In genomic region chr16:32330876-32331670, GRCm38 (mm10) we compare ENCODE assay signal across 8 mouse cellular contexts. TPM values are rescaled to one million over a fixed set of nuclear protein-coding genes. Genes with fewer than 3 reads are reported as not detected.
DNase-seq lines count a peak whose midpoint lies in the region; ATAC-seq and TF ChIP-seq lines count a peak whose summit lies in the region.

No protein-coding gene starts in this region.

- no peak for TF ChIP-seq EP300 in CH12.LX (IDR thresholded peaks at IDR 0.05; ENCODE audit: low read length)
- no peak for TF ChIP-seq EP300 in liver, embryonic 14.5 days (IDR thresholded peaks at IDR 0.05; ENCODE audit: low read depth)

- H3K4me3 ChIP-seq in gastrocnemius, adult 2 months, result peak overlapping the region; percentile 98
- H3K4me3 ChIP-seq in CH12.LX (replicated peaks in 1 of 3; ENCODE audit: low read depth in 2 of 3, low read length in 2 of 3, poor library complexity in 1 of 3), result peak overlapping the region in 2 of 3 experiments; percentile 90 to 97
- peak overlapping the region; percentile 22 for H3K4me3 ChIP-seq in forebrain, embryonic 16.5 days (replicated peaks; ENCODE audit: low read length)
- H3K4me3 ChIP-seq in liver, embryonic 14.5 days (ENCODE audit: insufficient read depth in 1 of 2, low read depth in 2 of 2, low read length in 2 of 2), result peak overlapping the region; percentile 14 to 96

- no peaks in the 10 kb centered on the region for H3K27me3 ChIP-seq in CH12.LX (replicated peaks)
- no peaks in the 10 kb centered on the region for H3K27me3 ChIP-seq in forebrain, embryonic 16.5 days (replicated peaks; ENCODE audit: control insufficient read depth, insufficient read depth, low read length)
- no peaks in the 10 kb centered on the region for H3K27me3 ChIP-seq in liver, embryonic 14.5 days (ENCODE audit: control insufficient read depth, insufficient read depth, low read length)

- dilution Hi-C loops in CH12.LX (cut with MboI; ENCODE audit: extremely low pct_ligation_motif_present, extremely low pct_unique_long_range_greater_than_20kb, low sequenced_read_pairs), result no loop called here

- in situ Hi-C loops in CH12.LX (cut with MboI; ENCODE audit: low pct_ligation_motif_present, low pct_unique_long_range_greater_than_20kb, low sequenced_read_pairs), result no loop called here

- no peak for DNase-seq in gastrocnemius, adult 2 months
- no peak for DNase-seq in gastrocnemius, adult 8-10 months (ENCODE audit: low spot score in 2 of 2)
- DNase-seq in CH12.LX (ENCODE audit: extremely low read depth), result no peak
- DNase-seq in liver, embryonic 14.5 days (ENCODE audit: low read depth in 3 of 3, low spot score in 3 of 3), result peak in 1 of 3 experiments; percentile 5
- DNase-seq in right cerebral cortex, postnatal 25 days, result no peak
- DNase-seq in spleen, postnatal 10 days (ENCODE audit: low spot score in 2 of 2), result no peak
- no peak for DNase-seq in frontal cortex, postnatal 36 days (ENCODE audit: low spot score in 2 of 2)

- peak overlapping the region; percentile 76 for H3K4me2 ChIP-seq in CH12.LX (ENCODE audit: insufficient read depth, low read depth, poor library complexity, severe bottlenecking)
- H3K4me2 ChIP-seq in forebrain, embryonic 16.5 days (ENCODE audit: low read length), result peak overlapping the region; percentile 47
- peak overlapping the region; percentile 77 for H3K4me2 ChIP-seq in liver, embryonic 14.5 days (ENCODE audit: low read depth)

- H3K4me1 ChIP-seq in CH12.LX (ENCODE audit: control insufficient read depth in 1 of 2, insufficient read depth in 2 of 2), result peaks cover 7 to 32% of the 10 kb centered on the region in 2 experiments
- peaks cover 12% of the 10 kb centered on the region for H3K4me1 ChIP-seq in forebrain, embryonic 16.5 days (replicated peaks; ENCODE audit: control insufficient read depth, insufficient read depth, low read length)
- H3K4me1 ChIP-seq in liver, embryonic 14.5 days (replicated peaks; ENCODE audit: control insufficient read depth in 2 of 2, insufficient read depth in 2 of 2, low read length in 1 of 2), result peaks cover 0 to 7% of the 10 kb centered on the region in 2 experiments; a peak in 2 of 4 replicates

- peaks cover 0 to 14% of the 10 kb centered on the region in 2 experiments for H3K36me3 ChIP-seq in CH12.LX (replicated peaks in 1 of 2; ENCODE audit: control insufficient read depth in 1 of 2, insufficient read depth in 1 of 2, low read length in 1 of 2)
- H3K36me3 ChIP-seq in forebrain, embryonic 16.5 days (ENCODE audit: control insufficient read depth, insufficient read depth), result no peaks in the 10 kb centered on the region
- H3K36me3 ChIP-seq in liver, embryonic 14.5 days (replicated peaks; ENCODE audit: control insufficient read depth, insufficient read depth, low read depth), result no peaks in the 10 kb centered on the region

- no peak for ATAC-seq in forebrain, embryonic 16.5 days
- no peak for ATAC-seq in liver, embryonic 14.5 days (ENCODE audit: insufficient read depth)

- no peak for TF ChIP-seq CTCF in gastrocnemius, adult 2 months (IDR thresholded peaks at IDR 0.05)
- no peak for TF ChIP-seq CTCF in CH12.LX (conservative IDR thresholded peaks at IDR 0.05 in 1 of 2, IDR thresholded peaks at IDR 0.05 in 1 of 2; ENCODE audit: low read depth in 2 of 2, low read length in 2 of 2)
- no peak for TF ChIP-seq CTCF in liver, embryonic 14.5 days (IDR thresholded peaks at IDR 0.05; ENCODE audit: low read depth)

- 53% methylated on average over 9 of the region's 9 CpGs for WGBS in forebrain, embryonic 16.5 days
- WGBS in liver, embryonic 14.5 days (ENCODE audit: insufficient replicate concordance), result 44% methylated on average over 9 of the region's 9 CpGs

- TF ChIP-seq POLR2A in CH12.LX (IDR thresholded peaks at IDR 0.05; ENCODE audit: low read depth, low read length), result no peak

- peak overlapping the region; percentile 58; the same call in 1 of the 2 replicates for H3K9ac ChIP-seq in CH12.LX (ENCODE audit: insufficient read depth, low read depth)
- no peak overlapping the region for H3K9ac ChIP-seq in forebrain, embryonic 16.5 days (replicated peaks; ENCODE audit: low read depth, low read length)
- peak overlapping the region; percentile 61 for H3K9ac ChIP-seq in liver, embryonic 14.5 days (replicated peaks)

- H3K79me2 ChIP-seq in CH12.LX (replicated peaks; ENCODE audit: control insufficient read depth, extremely low read depth, insufficient read depth, poor library complexity, severe bottlenecking), result peaks cover 31% of the 10 kb centered on the region

- intact Hi-C loops in gastrocnemius, adult 2 months (cut with DNase I), result loop anchor here (5.0 kb wide), 1 partner anchor 101 kb away; the partner anchor contains the start of gene Pcyt1a

- no peak for TF ChIP-seq RAD21 in CH12.LX (IDR thresholded peaks at IDR 0.05; ENCODE audit: low read depth, low read length)

- no peaks in the 10 kb centered on the region for H3K9me3 ChIP-seq in CH12.LX (replicated peaks; ENCODE audit: low read length)
- H3K9me3 ChIP-seq in forebrain, embryonic 16.5 days (ENCODE audit: control insufficient read depth, low read length), result no peaks in the 10 kb centered on the region
- H3K9me3 ChIP-seq in liver, embryonic 14.5 days (ENCODE audit: control insufficient read depth, low read length), result no peaks in the 10 kb centered on the region

- H3K27ac ChIP-seq in gastrocnemius, adult 2 months, result peak overlapping the region; percentile 97
- no peak overlapping the region for H3K27ac ChIP-seq in CH12.LX (ENCODE audit: insufficient read depth, low read depth)
- H3K27ac ChIP-seq in forebrain, embryonic 16.5 days (ENCODE audit: low read length), result no peak overlapping the region
- H3K27ac ChIP-seq in liver, embryonic 14.5 days, result peak overlapping the region; percentile 82

TF ChIP-seq in CH12.LX, 34 proteins besides CTCF, POLR2A, EP300 and RAD21:
- TF ChIP-seq SIN3A (IDR thresholded peaks at IDR 0.05; ENCODE audit: low read length) (peak; percentile 63; the same call in 1 of the 2 replicates), MAZ (IDR thresholded peaks at IDR 0.05; ENCODE audit: low read depth, low read length) (no peak), ELF1 (IDR thresholded peaks at IDR 0.05; ENCODE audit: low read depth, low read length) (no peak), E2F4 (IDR thresholded peaks at IDR 0.05; ENCODE audit: insufficient replicate concordance, low read depth, low read length) (no peak), TBP (conservative IDR thresholded peaks at IDR 0.05; ENCODE audit: low read depth, low read length) (no peak), ZMIZ1 (IDR thresholded peaks at IDR 0.05; ENCODE audit: low read depth, low read length) (0 out of 2 replicates have a peak, but pooled peaks have one; percentile 4)

RNA-seq across cellular contexts. Expression of gene Ubxn7, which starts 1.0 kb away (rescaled TPM):
- 10 to 100 TPM; 14.5 to 16.1 TPM for total RNA-seq in gastrocnemius, adult 2 months (2021)
- 10 to 100 TPM; 10.9 to 15.5 (median 13.3) TPM for total RNA-seq in gastrocnemius, adult 8-10 months (2022)
- total RNA-seq in CH12.LX (2012; rRNA removed) (18.5 and 26.8 TPM in 2 replicates), CH12.LX (2014; rRNA removed) (28.0 and 32.8 TPM in 2 replicates)
- polyA plus RNA-seq in CH12.LX (2012; ENCODE audit: insufficient read length, low read depth), result 25.7 and 32.5 TPM in 2 replicates
- 28.8 and 30.4 TPM in 2 replicates for polyA plus RNA-seq in forebrain, embryonic 16.5 days (2015; fragmentation: Nextera tagmentation; extraction: Ambion mirVana)
- 2.7 and 5.1 TPM in 2 replicates for polyA plus RNA-seq in liver, embryonic 14.5 days (2012; rRNA removed)
- 5.4 and 7.6 TPM in 2 replicates for polyA plus RNA-seq in liver, embryonic 14.5 days (2014; fragmentation: Nextera tagmentation; extraction: Ambion mirVana)

RNA-seq across cellular contexts. Expression of gene Rnf168, which starts 53.8 kb away (rescaled TPM):
- 10 to 100 TPM in 1 of 2 experiments, 1 to 10 TPM in 1; 8.6 to 10.5 TPM for total RNA-seq in gastrocnemius, adult 2 months (2021)
- 10 to 100 TPM in 2 of 4 experiments, 1 to 10 TPM in 2; 8.5 to 11.7 (median 10.2) TPM for total RNA-seq in gastrocnemius, adult 8-10 months (2022)
- 22.2 and 23.9 TPM in 2 replicates for total RNA-seq in CH12.LX (2012; rRNA removed)
- total RNA-seq in CH12.LX (2014; rRNA removed), result 37.9 and 40.7 TPM in 2 replicates
- 20.5 TPM in 2 replicates for polyA plus RNA-seq in CH12.LX (2012; ENCODE audit: insufficient read length, low read depth)
- polyA plus RNA-seq in forebrain, embryonic 16.5 days (2015; fragmentation: Nextera tagmentation; extraction: Ambion mirVana), result 27.5 and 35.2 TPM in 2 replicates
- polyA plus RNA-seq in liver, embryonic 14.5 days (2012; rRNA removed), result 3.7 and 6.1 TPM in 2 replicates
- polyA plus RNA-seq in liver, embryonic 14.5 days (2014; fragmentation: Nextera tagmentation; extraction: Ambion mirVana), result 11.3 and 13.8 TPM in 2 replicates

RNA-seq across cellular contexts. Expression of gene Smco1, which starts 59.8 kb away (rescaled TPM):
- total RNA-seq in gastrocnemius, adult 2 months (2021), result 10 to 100 TPM; 59.1 to 76.9 TPM
- total RNA-seq in gastrocnemius, adult 8-10 months (2022), result 10 to 100 TPM; 55.5 to 79.7 (median 66.0) TPM
- not detected in 2 replicates for total RNA-seq in CH12.LX (2012; rRNA removed)
- total RNA-seq in CH12.LX (2014; rRNA removed), result not detected in 2 replicates
- not detected in 2 replicates for polyA plus RNA-seq in CH12.LX (2012; ENCODE audit: insufficient read length, low read depth)
- polyA plus RNA-seq in forebrain, embryonic 16.5 days (2015; fragmentation: Nextera tagmentation; extraction: Ambion mirVana), result 0.17 TPM in 1 of 2 replicates, not detected in the other
- polyA plus RNA-seq in liver, embryonic 14.5 days (2012; rRNA removed), result not detected in 2 replicates
- not detected in 2 replicates for polyA plus RNA-seq in liver, embryonic 14.5 days (2014; fragmentation: Nextera tagmentation; extraction: Ambion mirVana)

Comparison
In these comparisons a context has a peak if more than half of its experiments do, and no peak if none do; other contexts are left out.
1. H3K27ac ChIP-seq: peak in gastrocnemius, adult 2 months (single experiment) and liver, embryonic 14.5 days (single experiment); none in CH12.LX (single experiment) and forebrain, embryonic 16.5 days (single experiment).
2. H3K4me3 ChIP-seq: peak in every context shown above with its lines; median percentile 98 in gastrocnemius, adult 2 months; 94 in CH12.LX; 55 in liver, embryonic 14.5 days; 22 in forebrain, embryonic 16.5 days.
3. RNA of gene Smco1, which starts 59.8 kb away (total RNA-seq): 59.1 to 76.9 TPM in gastrocnemius, adult 2 months and 55.5 to 79.7 TPM in gastrocnemius, adult 8-10 months; not detected in CH12.LX; every median in the first group is over 10 times any median in the second.
4. Peak in every context shown above with its lines, with median percentiles within 50 percentile points of each other: H3K4me2 ChIP-seq.